Mouse (Mus musculus): Measurements from ENCODE around the gene Gm13277.
"Not testable (repeated sequence)": the region's sequence is repeated elsewhere in the genome, so short reads cannot be mapped to it uniquely, and the experiment has no call there.

The Gm13277 gene

GRCm38 (mm10) chr4:88788402-88788801, at the start of gene Gm13277:
Gm13277 (plus strand) TSS chr4:88788632.
- peak; percentile 33 for DNase-seq (ENCODE audit: low spot score)

GRCm38 (mm10) chr4:88739036-88739435, 49.4 kb upstream of the Gm13277 start:
- DNase-seq (ENCODE audit: low spot score) = no peak

- no peak for DNase-seq (ENCODE audit: low spot score)
Observed at GRCm38 (mm10) chr4:88741426-88741825, 47.0 kb upstream of the Gm13277 start.

GRCm38 (mm10) chr4:88742771-88743371, 45.6 kb upstream of the Gm13277 start:
- no peak for DNase-seq (ENCODE audit: low spot score)

GRCm38 (mm10) chr4:88744207-88744606, 44.2 kb upstream of the Gm13277 start:
- no peak for DNase-seq (ENCODE audit: low spot score)

- no peak for DNase-seq (ENCODE audit: low spot score)
Observed at GRCm38 (mm10) chr4:88749926-88750325, 38.5 kb upstream of the Gm13277 start.

GRCm38 (mm10) chr4:88754818-88755340, 33.6 kb upstream of the Gm13277 start, which contains the start of gene Gm13271:
Gm13271 (plus strand) TSS chr4:88754868.
- DNase-seq (ENCODE audit: low spot score) = peak; percentile 78

GRCm38 (mm10) chr4:88756581-88757513, 31.6 kb upstream of the Gm13277 start:
- DNase-seq (ENCODE audit: low spot score) = not testable (repeated sequence)

GRCm38 (mm10) chr4:88757628-88758031, 30.8 kb upstream of the Gm13277 start:
- peak; percentile 84 for DNase-seq (ENCODE audit: low spot score)

GRCm38 (mm10) chr4:88758751-88759150, 29.7 kb upstream of the Gm13277 start:
- not testable (repeated sequence) for DNase-seq (ENCODE audit: low spot score)

- peak; percentile 35 for DNase-seq (ENCODE audit: low spot score)
Observed at GRCm38 (mm10) chr4:88759610-88760268, 28.7 kb upstream of the Gm13277 start, which contains the start of gene Gm13283. Gm13283 (plus strand) TSS chr4:88760119.

GRCm38 (mm10) chr4:88760431-88760830, 28.0 kb upstream of the Gm13277 start:
- DNase-seq (ENCODE audit: low spot score) = peak; percentile 63

GRCm38 (mm10) chr4:88761776-88762175, 26.7 kb upstream of the Gm13277 start:
- DNase-seq (ENCODE audit: low spot score) = peak; percentile 73

GRCm38 (mm10) chr4:88762341-88762740, 26.1 kb upstream of the Gm13277 start:
- DNase-seq (ENCODE audit: low spot score) = not testable (repeated sequence)

GRCm38 (mm10) chr4:88763384-88764018, 24.9 kb upstream of the Gm13277 start:
- DNase-seq (ENCODE audit: low spot score) = peak; percentile 40

- DNase-seq (ENCODE audit: low spot score) = not testable (repeated sequence)
Observed at GRCm38 (mm10) chr4:88773534-88773933, 14.9 kb upstream of the Gm13277 start, which contains the start of gene Gm13290. Gm13290 (plus strand) TSS chr4:88773834.

- DNase-seq (ENCODE audit: low spot score) = not testable (repeated sequence)
Observed at GRCm38 (mm10) chr4:88776622-88777021, 11.8 kb upstream of the Gm13277 start, which contains the start of gene Gm13289. Gm13289 (plus strand) TSS chr4:88776922.

- DNase-seq (ENCODE audit: low spot score) = not testable (repeated sequence)
Observed at GRCm38 (mm10) chr4:88779550-88779949, 8.9 kb upstream of the Gm13277 start, which contains the start of gene Gm13272. Gm13272 (plus strand) TSS chr4:88779850.

GRCm38 (mm10) chr4:88780320-88780719, 8.1 kb upstream of the Gm13277 start:
- not testable (repeated sequence) for DNase-seq (ENCODE audit: low spot score)

GRCm38 (mm10) chr4:88781831-88782230, 6.6 kb upstream of the Gm13277 start, which contains the start of gene Ifnz:
Ifnz (plus strand) TSS chr4:88782131.
- not testable (repeated sequence) for DNase-seq (ENCODE audit: low spot score)

GRCm38 (mm10) chr4:88782335-88782734, 6.1 kb upstream of the Gm13277 start:
- DNase-seq (ENCODE audit: low spot score) = not testable (repeated sequence)
